Mouse (Mus musculus): Measurements from ENCODE around the gene Hoxb5.

Gene Hoxb5

GRCm38 (mm10) chr11:96288455-96289221 is 14.5 kb upstream of the Hoxb5 start:
- DNase-seq, result no peak

DNA sequence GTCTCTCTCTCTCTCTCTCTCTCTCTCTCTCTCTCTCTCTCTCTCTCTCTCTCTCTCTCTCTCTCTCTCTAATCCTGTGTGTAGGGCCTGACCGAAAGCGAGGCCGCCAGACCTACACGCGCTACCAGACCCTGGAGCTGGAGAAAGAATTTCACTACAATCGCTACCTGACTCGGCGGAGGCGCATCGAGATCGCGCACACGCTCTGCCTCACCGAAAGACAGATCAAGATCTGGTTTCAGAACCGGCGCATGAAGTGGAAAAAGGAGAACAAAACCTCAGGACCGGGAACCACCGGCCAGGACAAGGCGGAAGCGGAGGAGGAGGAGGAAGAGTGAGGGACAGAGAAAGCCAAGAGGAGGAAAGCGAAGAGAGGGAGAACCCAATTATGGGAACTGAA is 13.8 kb upstream of the Hoxb5 start:
- DNase-seq, result no peak

DNA sequence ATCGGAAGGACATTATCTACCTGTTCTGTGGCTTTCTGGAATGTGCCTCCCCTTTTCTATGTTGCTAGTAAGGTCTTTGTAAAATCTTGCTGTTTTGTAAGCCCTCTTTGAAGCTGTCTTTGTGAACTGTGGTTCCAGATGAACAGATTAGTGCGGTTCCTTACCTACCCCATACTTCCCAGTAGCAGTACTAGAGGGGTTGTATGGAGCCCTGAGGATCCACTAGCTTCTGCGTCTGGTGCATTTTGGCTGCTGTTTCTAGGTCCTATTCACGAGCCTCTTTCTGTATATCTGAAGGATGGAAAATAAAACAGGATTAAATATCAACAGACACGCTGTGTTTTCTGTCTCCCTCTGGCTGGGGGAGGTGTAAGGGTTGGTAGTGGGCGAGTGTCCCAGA is 13.3 kb upstream of the Hoxb5 start:
- no peak for DNase-seq

DNA sequence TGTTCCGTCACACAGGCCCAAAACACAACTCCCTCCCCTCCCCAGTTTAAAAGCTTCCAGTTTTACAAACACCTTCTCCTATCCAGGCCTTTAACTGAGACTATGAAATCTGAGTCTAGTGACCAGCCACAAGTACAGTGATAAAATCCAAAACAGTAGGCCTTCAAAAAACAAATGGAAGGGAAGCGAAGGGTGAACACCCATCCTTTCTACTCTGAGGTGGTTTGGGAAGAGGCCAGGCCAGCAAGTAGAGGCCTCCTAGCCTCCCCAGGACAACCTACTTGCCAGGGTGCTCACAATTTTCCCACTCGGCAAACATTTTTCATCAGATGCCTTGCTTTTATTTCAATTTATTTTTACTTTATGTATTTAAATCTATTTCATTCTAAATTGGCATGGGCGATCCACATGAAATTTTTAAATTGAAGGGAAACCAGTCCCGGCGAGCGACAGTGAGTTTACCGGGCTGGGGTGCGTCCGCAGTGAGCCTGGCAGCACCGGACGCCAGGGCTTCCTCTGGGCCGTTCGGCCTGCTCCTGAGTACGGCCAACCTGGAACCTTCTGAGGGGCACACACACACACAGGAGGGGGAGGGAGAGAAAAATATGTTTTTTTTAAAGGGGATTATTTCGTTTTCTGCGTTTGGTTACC is 12.3 kb upstream of the Hoxb5 start:
- DNase-seq, result no peak

DNA sequence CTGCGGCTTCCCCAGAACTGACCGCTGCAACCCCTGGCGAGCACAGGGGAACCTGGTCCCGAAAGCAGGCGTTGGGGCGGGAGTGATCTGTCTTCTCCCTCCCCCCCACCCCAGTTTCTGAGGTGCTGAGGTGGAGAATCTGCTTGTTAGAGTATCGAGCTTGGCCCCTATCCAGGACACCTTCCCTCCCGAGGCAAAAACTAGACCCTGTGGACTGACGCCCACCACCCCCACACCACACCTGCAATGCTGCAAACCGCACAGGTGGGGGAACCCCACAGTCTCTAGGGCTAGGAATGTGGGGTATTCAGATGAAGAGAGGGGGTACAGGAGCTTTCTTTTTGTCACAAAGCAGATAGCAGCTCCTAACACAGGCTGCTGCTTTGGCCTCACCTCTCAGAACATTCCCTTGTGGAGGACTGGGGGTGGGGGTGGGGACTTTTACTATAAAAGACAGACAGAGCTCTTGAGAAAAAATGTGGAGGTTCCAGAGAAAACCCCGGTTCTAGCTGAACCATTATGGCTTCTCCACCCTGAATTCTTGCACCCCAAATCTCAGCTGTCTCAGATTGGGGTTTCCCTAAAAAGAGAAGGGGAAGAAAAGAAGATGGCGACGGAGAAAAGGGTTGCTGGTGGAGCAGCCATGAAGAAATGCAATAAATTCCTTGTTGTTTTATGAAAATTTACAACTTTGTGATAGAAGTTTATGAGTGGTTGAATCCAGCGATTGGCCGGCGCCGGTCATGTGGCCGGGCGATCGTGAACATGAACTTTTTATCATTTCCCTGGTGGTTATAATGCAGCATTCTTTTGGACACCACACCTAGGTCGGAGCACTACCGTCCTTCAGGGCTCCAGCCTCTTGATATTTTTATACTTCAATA is 11.2 kb upstream of the Hoxb5 start, which contains the start of gene Hoxb6:
Gene Hoxb6 (plus strand): TSS at position 796 of the 884 bp plus-strand sequence.
- DNase-seq, result peak; percentile 90

GRCm38 (mm10) chr11:96292565-96293301 is 10.4 kb upstream of the Hoxb5 start:
- DNase-seq, result peak; percentile 68

GRCm38 (mm10) chr11:96293302-96293921 is 9.7 kb upstream of the Hoxb5 start:
- peak; percentile 69 for DNase-seq

- DNase-seq, result peak; percentile 96
These were observed 8.7 kb upstream of the Hoxb5 start for GRCm38 (mm10) chr11:96294245-96295091.

DNA sequence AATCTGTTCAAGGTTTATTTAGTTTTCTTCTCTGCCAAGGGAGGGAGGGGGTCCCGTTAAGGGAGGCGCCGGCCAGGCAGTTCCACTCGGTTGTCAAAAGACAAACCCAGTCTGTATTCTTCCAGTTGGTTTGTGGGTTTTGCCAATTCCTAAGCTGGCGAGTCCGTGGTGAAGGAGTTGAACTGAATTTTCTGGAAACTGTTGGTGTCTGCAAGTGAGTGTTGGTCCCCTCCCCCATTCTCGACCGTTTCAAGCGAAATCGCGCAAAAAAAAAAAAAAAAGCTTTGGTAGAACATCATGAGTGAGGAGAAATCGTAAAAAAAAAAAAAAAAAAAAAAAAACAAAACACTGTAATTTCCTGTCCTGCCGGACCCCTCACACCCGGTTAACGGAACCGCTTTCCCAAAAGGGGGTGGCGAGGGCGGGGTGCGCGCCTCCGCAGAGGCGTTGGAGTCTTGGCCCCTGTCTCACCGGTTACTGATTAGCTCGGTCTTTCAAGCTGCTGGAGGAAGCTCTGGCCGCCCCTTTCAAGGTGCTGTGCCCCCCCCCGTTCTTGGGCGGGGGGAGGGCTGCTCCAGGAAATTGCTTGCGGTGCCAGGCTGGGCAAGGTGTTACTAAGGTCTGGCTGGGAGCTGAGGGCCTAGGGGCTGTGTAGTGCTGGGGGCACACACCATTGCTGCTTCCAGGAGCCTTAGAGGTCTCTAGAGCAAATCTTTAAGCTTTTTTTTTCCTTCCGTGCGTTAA is 7.9 kb upstream of the Hoxb5 start:
- DNase-seq, result peak; percentile 86

GRCm38 (mm10) chr11:96296997-96297396 is 6.1 kb upstream of the Hoxb5 start:
- no peak for DNase-seq

DNA sequence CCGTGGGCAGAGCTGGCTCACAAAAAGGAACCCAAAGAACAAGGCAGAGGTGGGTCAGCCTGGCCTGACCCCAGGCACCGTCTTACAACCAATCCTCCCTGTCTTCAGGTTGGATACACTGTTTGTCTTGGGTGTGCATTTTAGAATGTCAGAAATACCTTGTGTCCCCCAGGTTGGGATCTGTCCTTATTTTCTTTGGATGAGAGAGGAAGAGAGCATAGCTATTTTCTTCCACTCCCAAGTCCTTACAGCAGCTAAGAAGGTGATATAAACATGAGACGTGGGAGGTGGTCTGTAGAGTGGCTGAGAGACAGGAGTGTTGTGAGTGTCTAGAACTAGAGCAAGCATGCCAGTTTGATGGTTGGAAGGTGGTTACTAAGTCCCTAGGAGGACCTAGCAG is 5.7 kb upstream of the Hoxb5 start:
- no peak for DNase-seq

GRCm38 (mm10) chr11:96297968-96298635 is 5.0 kb upstream of the Hoxb5 start:
- DNase-seq, result no peak

DNA sequence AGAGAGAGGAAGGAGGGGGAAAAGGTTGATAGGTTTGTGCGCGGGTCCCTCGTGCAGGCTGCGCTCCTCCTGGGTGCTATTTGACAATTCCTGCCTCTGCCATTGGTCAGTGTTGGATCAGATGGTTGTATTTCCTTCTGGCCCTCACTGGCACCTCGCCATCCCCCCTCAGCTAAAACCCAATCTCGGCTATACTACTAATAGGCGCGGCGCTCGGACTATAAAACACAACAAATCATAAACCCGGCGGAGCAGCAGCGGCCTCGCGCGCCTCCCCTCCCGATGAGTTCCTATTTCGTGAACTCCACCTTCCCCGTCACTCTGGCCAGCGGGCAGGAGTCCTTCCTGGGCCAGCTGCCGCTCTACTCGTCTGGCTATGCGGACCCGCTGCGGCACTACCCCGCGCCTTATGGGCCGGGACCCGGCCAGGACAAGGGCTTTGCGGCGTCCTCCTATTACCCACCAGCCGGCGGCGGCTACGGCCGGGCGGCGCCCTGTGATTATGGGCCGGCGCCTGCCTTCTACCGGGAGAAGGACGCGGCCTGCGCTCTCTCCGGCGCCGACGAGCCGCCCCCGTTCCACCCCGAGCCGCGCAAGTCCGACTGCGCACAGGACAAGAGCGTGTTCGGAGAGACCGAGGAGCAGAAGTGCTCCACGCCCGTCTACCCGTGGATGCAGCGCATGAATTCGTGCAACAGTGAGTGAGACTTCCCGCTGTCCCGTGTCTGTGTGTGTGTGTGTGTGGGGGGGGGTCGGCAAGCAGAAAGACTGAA is 4.1 kb upstream of the Hoxb5 start:
- DNase-seq, result peak; percentile 93

GRCm38 (mm10) chr11:96299781-96300180 is 3.4 kb upstream of the Hoxb5 start:
- no peak for DNase-seq

GRCm38 (mm10) chr11:96300354-96301063 is 2.6 kb upstream of the Hoxb5 start:
- DNase-seq, result peak; percentile 76

DNA sequence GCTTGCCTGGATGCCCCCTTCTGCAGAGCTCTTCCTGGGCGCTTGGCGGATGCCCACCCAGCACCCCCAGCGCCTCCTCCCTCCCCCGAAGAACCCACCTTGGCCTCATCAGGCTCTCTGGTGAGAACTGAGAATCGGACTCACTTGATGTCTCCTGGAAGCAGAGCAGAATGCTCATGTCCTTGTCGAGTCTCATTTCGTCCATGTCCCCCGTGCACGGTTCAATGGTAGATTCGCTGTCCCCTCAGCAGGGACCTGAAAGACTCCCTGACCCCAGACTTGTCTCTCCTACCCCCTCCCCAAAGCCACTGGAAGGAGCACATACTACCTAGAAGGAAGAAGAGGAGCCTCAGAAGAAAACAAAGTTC is 2.1 kb upstream of the Hoxb5 start:
- no peak for DNase-seq

GRCm38 (mm10) chr11:96301837-96302236 is 1.3 kb upstream of the Hoxb5 start:
- peak; percentile 86 for DNase-seq

GRCm38 (mm10) chr11:96302381-96303150 is 570 bp upstream of the Hoxb5 start:
- DNase-seq, result no peak

Data from kidney, postnatal 10 days (tissue).